ENCODE assay signal across 9 mouse cellular contexts in genomic region chr2:181148318-181148955, GRCm38 (mm10). TPM values are rescaled to one million over a fixed set of nuclear protein-coding genes. Genes with fewer than 3 reads are reported as not detected.
DNase-seq lines count a peak whose midpoint lies in the region; ATAC-seq lines count a peak whose summit lies in the region.
"Had no signal": no experiment of that assay in that cellular context is flagged by ENCODE, and none has a peak within 500 bp of the region (broad histone marks: within the 10 kb centered on the region; RNA-seq: fewer than 3 reads in every experiment).

No protein-coding gene starts in this region.

- H3K27ac ChIP-seq in kidney, embryonic 16.5 days (ENCODE audit: low read length): no peak overlapping the region
- H3K27ac ChIP-seq in hindbrain, embryonic 11.5 days (ENCODE audit: low read depth, low read length): no peak overlapping the region
- H3K27ac ChIP-seq in midbrain, embryonic 13.5 days: no peak overlapping the region

- no peak overlapping the region for H3K9ac ChIP-seq in kidney, embryonic 16.5 days (replicated peaks; ENCODE audit: low read length)
- H3K9ac ChIP-seq in hindbrain, embryonic 11.5 days (ENCODE audit: low read depth, low read length): peak overlapping the region; percentile 59; the same call in 1 of the 2 replicates
- peak overlapping the region; percentile 55; the same call in 1 of the 2 replicates for H3K9ac ChIP-seq in midbrain, embryonic 13.5 days (replicated peaks)

- no peaks in the 10 kb centered on the region for H3K9me3 ChIP-seq in kidney, embryonic 16.5 days (ENCODE audit: low read length)
- H3K9me3 ChIP-seq in hindbrain, embryonic 11.5 days (ENCODE audit: control insufficient read depth, low read length): no peaks in the 10 kb centered on the region
- no peaks in the 10 kb centered on the region for H3K9me3 ChIP-seq in midbrain, embryonic 13.5 days

- peaks cover 26% of the 10 kb centered on the region for H3K27me3 ChIP-seq in kidney, embryonic 16.5 days (ENCODE audit: insufficient read depth, low read length)
- H3K27me3 ChIP-seq in hindbrain, embryonic 11.5 days (ENCODE audit: control insufficient read depth, insufficient read depth, low read length): peaks cover 19% of the 10 kb centered on the region; the same call in 1 of the 2 replicates
- peaks cover 53% of the 10 kb centered on the region for H3K27me3 ChIP-seq in midbrain, embryonic 13.5 days

- no peak for DNase-seq in kidney, postnatal 14 days
- peak; percentile 64 to 75 for DNase-seq in cerebellum, postnatal 25 days
- peak; percentile 10 for DNase-seq in hindbrain, embryonic 11.5 days (ENCODE audit: low spot score)
- DNase-seq in left cerebral cortex, postnatal 4 days: no peak
- no peak for DNase-seq in adrenal gland, adult 8-10 months

- 12% methylated on average over 28 of the region's 31 CpGs for WGBS in kidney, embryonic 16.5 days
- WGBS in hindbrain, embryonic 11.5 days: 29% methylated on average over 31 of the region's 31 CpGs
- 16% methylated on average over 28 of the region's 31 CpGs for WGBS in midbrain, embryonic 13.5 days

- ATAC-seq in kidney, embryonic 16.5 days (ENCODE audit: low FRiP score, low TSS enrichment): no peak
- no peak for ATAC-seq in hindbrain, embryonic 11.5 days (ENCODE audit: low FRiP score)
- no peak for ATAC-seq in midbrain, embryonic 13.5 days
- ATAC-seq in granulocyte monocyte progenitor cell, adult 5-6 weeks (replicated peaks; ENCODE audit: poor library complexity, severe bottlenecking): no peak

- no peaks in the 10 kb centered on the region for H3K36me3 ChIP-seq in kidney, embryonic 16.5 days (ENCODE audit: insufficient read depth, low read length)
- H3K36me3 ChIP-seq in hindbrain, embryonic 11.5 days (ENCODE audit: control insufficient read depth, insufficient read depth, low read length): no peaks in the 10 kb centered on the region
- peaks cover 15% of the 10 kb centered on the region for H3K36me3 ChIP-seq in midbrain, embryonic 13.5 days

- intact Hi-C loops in left cerebral cortex, postnatal 4 days (cut with DNase I): no loop called here

- H3K4me3 ChIP-seq in kidney, embryonic 16.5 days (ENCODE audit: low read length): peak overlapping the region; percentile 46
- H3K4me3 ChIP-seq in hindbrain, embryonic 11.5 days (ENCODE audit: low read depth, low read length): peak overlapping the region; percentile 40
- H3K4me3 ChIP-seq in midbrain, embryonic 13.5 days (replicated peaks): peak overlapping the region; percentile 43

- H3K4me2 ChIP-seq in kidney, embryonic 16.5 days (replicated peaks; ENCODE audit: low read depth, low read length): peak overlapping the region; percentile 64
- H3K4me2 ChIP-seq in hindbrain, embryonic 11.5 days (replicated peaks; ENCODE audit: low read depth, low read length): peak overlapping the region; percentile 86
- peak overlapping the region; percentile 81 for H3K4me2 ChIP-seq in midbrain, embryonic 13.5 days (replicated peaks)

- H3K4me1 ChIP-seq in kidney, embryonic 16.5 days (ENCODE audit: insufficient read depth, low read length): peaks cover 8% of the 10 kb centered on the region; the same call in 1 of the 2 replicates
- H3K4me1 ChIP-seq in hindbrain, embryonic 11.5 days (replicated peaks; ENCODE audit: control insufficient read depth, insufficient read depth, low read length): no peaks in the 10 kb centered on the region
- peaks cover 15% of the 10 kb centered on the region for H3K4me1 ChIP-seq in midbrain, embryonic 13.5 days (replicated peaks)

RNA-seq across cellular contexts. Expression of gene Eef1a2, which starts 8.4 kb away (rescaled TPM):
- polyA plus RNA-seq in kidney, embryonic 16.5 days (2015; fragmentation: Nextera tagmentation; extraction: Ambion mirVana): 0.10 TPM in 1 of 2 replicates, not detected in the other
- polyA plus RNA-seq in hindbrain, embryonic 11.5 days (2014; fragmentation: Nextera tagmentation; extraction: Ambion mirVana): 1.3 and 1.5 TPM in 2 replicates
- 3.5 and 3.8 TPM in 2 replicates for polyA plus RNA-seq in midbrain, embryonic 13.5 days (2015; fragmentation: Nextera tagmentation; extraction: Ambion mirVana)
- total RNA-seq in granulocyte monocyte progenitor cell, adult 5-6 weeks (2014; fragmentation: Nextera tagmentation): not detected in 2 replicates
- not detected in 2 replicates for total RNA-seq in granulocyte monocyte progenitor cell, adult 5-6 weeks (2017)
- 100 to 1,000 TPM; 399 to 423 TPM for total RNA-seq in left cerebral cortex, postnatal 4 days (2021)
- 10 to 100 TPM; 65.8 to 85.9 (median 68.2) TPM for total RNA-seq in adrenal gland, adult 8-10 months (2022)
- total RNA-seq: neutrophil, adult 5-6 weeks had no signal

RNA-seq across cellular contexts. Expression of gene Kcnq2, which starts 13.3 kb away (rescaled TPM):
- polyA plus RNA-seq in kidney, embryonic 16.5 days (2015; fragmentation: Nextera tagmentation; extraction: Ambion mirVana): 0.16 and 0.44 TPM in 2 replicates
- 16.3 and 18.9 TPM in 2 replicates for polyA plus RNA-seq in hindbrain, embryonic 11.5 days (2014; fragmentation: Nextera tagmentation; extraction: Ambion mirVana)
- 44.0 and 47.3 TPM in 2 replicates for polyA plus RNA-seq in midbrain, embryonic 13.5 days (2015; fragmentation: Nextera tagmentation; extraction: Ambion mirVana)
- total RNA-seq in granulocyte monocyte progenitor cell, adult 5-6 weeks (2014; fragmentation: Nextera tagmentation): not detected in 2 replicates
- not detected in 2 replicates for total RNA-seq in granulocyte monocyte progenitor cell, adult 5-6 weeks (2017)
- total RNA-seq in left cerebral cortex, postnatal 4 days (2021): 100 to 1,000 TPM; 191 to 195 TPM
- 10 to 100 TPM in 2 of 4 experiments, 1 to 10 TPM in 2; 5.8 to 14.8 (median 10.0) TPM for total RNA-seq in adrenal gland, adult 8-10 months (2022)
- total RNA-seq: neutrophil, adult 5-6 weeks had no signal

RNA-seq across cellular contexts. Expression of gene Ppdpf, which starts 38.6 kb away (rescaled TPM):
- 302 and 310 TPM in 2 replicates for polyA plus RNA-seq in kidney, embryonic 16.5 days (2015; fragmentation: Nextera tagmentation; extraction: Ambion mirVana)
- 393 and 410 TPM in 2 replicates for polyA plus RNA-seq in hindbrain, embryonic 11.5 days (2014; fragmentation: Nextera tagmentation; extraction: Ambion mirVana)
- 470 and 482 TPM in 2 replicates for polyA plus RNA-seq in midbrain, embryonic 13.5 days (2015; fragmentation: Nextera tagmentation; extraction: Ambion mirVana)
- total RNA-seq in granulocyte monocyte progenitor cell, adult 5-6 weeks (2014; fragmentation: Nextera tagmentation): 82.3 and 90.4 TPM in 2 replicates
- 70.3 and 77.7 TPM in 2 replicates for total RNA-seq in granulocyte monocyte progenitor cell, adult 5-6 weeks (2017)
- 100 to 1,000 TPM; 132 to 140 TPM for total RNA-seq in left cerebral cortex, postnatal 4 days (2021)
- total RNA-seq in adrenal gland, adult 8-10 months (2022): 10 to 100 TPM; 66.8 to 74.0 (median 69.9) TPM

RNA-seq across cellular contexts. Expression of gene Ptk6, which starts 54.2 kb away (rescaled TPM):
- not detected in 2 replicates for polyA plus RNA-seq in kidney, embryonic 16.5 days (2015; fragmentation: Nextera tagmentation; extraction: Ambion mirVana)
- not detected in 2 replicates for polyA plus RNA-seq in hindbrain, embryonic 11.5 days (2014; fragmentation: Nextera tagmentation; extraction: Ambion mirVana)
- polyA plus RNA-seq in midbrain, embryonic 13.5 days (2015; fragmentation: Nextera tagmentation; extraction: Ambion mirVana): not detected in 2 replicates
- total RNA-seq in granulocyte monocyte progenitor cell, adult 5-6 weeks (2014; fragmentation: Nextera tagmentation): not detected in 2 replicates
- not detected in 2 replicates for total RNA-seq in granulocyte monocyte progenitor cell, adult 5-6 weeks (2017)
- total RNA-seq in left cerebral cortex, postnatal 4 days (2021): not detected
- under 1 TPM in 3 of 4 experiments, not detected in 1; 0.10 to 0.40 (median 0.13) TPM for total RNA-seq in adrenal gland, adult 8-10 months (2022)

Comparison
In these comparisons a context has a peak if more than half of its experiments do, and no peak if none do; other contexts are left out.
1. DNase-seq: peak in cerebellum, postnatal 25 days (2 of 2) and hindbrain, embryonic 11.5 days (single experiment); none in kidney, postnatal 14 days (single experiment), left cerebral cortex, postnatal 4 days (single experiment) and adrenal gland, adult 8-10 months (single experiment).
2. RNA of gene Eef1a2, which starts 8.4 kb away (total RNA-seq): 399 to 423 TPM in left cerebral cortex, postnatal 4 days and 65.8 to 85.9 TPM in adrenal gland, adult 8-10 months; not detected in granulocyte monocyte progenitor cell, adult 5-6 weeks; every median in the first group is over 10 times any median in the second.
3. RNA of gene Kcnq2, which starts 13.3 kb away (total RNA-seq): 191 to 195 TPM in left cerebral cortex, postnatal 4 days; 5.8 to 14.8 TPM in adrenal gland, adult 8-10 months and not detected in granulocyte monocyte progenitor cell, adult 5-6 weeks; every median in the first group is over 10 times any median in the second.
4. Peak in every context shown above with its lines, with median percentiles within 50 percentile points of each other: H3K4me2 ChIP-seq and H3K4me3 ChIP-seq.